Mouse (Mus musculus) kidney, adult 2 months (tissue): Measurements from ENCODE around the gene Hist1h1b.

Source experiments
- CTCF ChIP-seq: fragments of 200-500 bp; conservative IDR thresholded peaks from 2 replicates; pipeline ENCODE4 v1.5.1; 2011; ENCODE audit warnings: low read depth, mild to moderate bottlenecking, control low read depth, low read length, moderate library complexity, mixed read lengths; ENCODE audit not compliant: insufficient read depth, insufficient read length
- POLR2A ChIP-seq: fragments of 200-500 bp; IDR thresholded peaks from one replicate; pipeline ENCODE4 v1.6.1; 2011; ENCODE audit warnings: low read depth, low read length, control low read depth

- TF ChIP-seq POLR2A (no peak), CTCF (no peak)
Measured at GRCm38 (mm10) chr13:21781639-21782038, 1.2 kb upstream of the Hist1h1b start.
